Mouse (Mus musculus) cerebellum, postnatal 10 days (tissue): Measurements from ENCODE around the gene Ldoc1.

Experiments used
- DNase-seq, 2 experiments: peaks; one replicate each; pipeline ENCODE4 v3.0.0; 2021; ENCODE audit warnings: mixed read lengths in 2 of 2

The Ldoc1 gene

DNA sequence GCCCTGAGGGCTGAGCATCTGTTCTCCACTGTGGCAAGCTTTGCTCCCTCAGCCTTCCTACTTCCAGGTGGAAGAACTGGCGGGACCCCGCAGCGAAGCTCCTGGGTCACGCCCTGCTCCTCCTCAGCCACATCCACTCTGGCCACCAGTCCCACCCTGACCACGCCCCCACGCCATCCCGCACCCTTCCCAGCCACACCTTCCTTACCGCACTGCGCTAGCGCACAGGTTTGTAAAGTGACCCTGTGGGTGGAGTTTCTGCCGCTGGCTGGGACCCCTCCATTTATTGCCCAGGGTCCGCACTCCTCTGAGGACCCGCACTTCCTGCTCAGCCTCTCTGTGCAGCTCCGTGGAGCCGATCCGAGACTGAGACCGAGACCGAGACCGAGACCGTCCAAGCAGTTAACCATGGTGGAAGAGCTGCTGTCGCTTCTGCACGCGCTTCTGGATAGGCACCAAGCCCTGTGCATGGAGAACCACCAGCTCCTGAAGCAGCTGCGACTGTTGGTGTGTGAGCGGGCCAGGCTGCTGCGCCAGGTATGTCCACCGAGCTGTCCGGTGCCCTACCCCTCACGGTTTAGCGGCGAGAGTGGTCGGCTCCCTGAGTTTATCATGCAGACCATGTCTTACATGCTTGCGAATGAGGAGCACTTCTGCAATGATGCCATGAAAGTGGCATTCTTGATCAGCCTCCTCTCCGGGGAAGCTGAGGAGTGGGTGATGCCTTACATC lies at the start of gene Ldoc1:
Ldoc1 (plus strand) TSS at position 196 of the 732 bp plus-strand sequence.
- DNase-seq = peak; percentile 44 to 51

DNA sequence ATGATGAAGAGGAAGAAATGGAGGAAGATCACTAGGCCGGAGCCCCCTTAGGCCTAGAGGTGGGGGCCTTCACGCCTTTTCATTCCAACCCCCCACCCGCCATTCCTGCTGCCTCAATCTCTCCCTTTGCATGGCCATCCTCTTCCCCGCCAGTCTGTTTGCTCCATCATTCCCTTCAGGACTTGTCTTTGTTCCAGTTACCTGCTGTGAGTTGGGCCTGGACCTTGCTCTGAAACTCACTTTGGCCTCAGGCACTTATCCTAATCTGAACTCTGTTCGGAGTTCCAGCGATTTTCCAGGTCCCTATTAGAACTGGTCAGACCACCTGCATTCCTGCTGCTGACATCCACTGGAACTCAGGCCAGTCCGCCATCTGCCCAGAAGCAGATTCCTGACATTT lies 834 bp downstream of the Ldoc1 start:
- DNase-seq = peak; percentile 31 to 41

DNA sequence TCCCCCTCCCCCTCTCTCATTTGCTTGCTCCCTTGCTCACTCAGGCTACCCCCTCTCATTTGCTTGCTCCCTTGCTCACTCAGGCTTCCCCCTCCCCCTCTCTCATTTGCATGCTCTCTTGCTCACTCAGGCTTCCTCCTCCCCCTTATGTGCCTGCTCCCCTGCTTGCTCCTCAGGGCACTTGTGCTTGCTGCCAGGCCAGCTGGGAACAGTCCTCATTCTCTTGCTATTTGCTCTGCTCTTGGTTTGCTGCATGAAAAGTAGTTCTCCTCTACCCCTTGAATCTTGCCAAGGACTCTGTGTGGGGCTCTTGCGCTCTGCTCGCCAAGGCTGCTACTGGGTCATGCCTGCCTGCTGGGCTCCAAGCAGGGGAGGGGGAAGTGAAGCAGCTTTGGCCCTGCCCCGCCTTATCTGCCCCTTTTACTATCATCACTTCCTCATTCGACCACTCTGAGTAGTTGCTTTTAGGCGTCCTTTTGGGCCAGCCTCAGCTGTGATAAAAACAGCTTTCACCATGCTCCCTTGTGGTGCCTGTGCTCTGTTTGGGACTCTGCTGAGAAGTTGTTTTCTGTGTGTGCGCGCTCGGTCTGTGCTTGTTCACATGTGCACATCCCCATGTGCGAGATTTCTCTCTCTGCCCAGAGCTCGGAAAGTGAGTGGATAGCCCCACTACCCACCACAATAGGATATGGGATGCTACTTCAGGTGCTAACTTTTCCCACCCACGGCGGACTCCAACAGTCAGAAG lies 13.2 kb downstream of the Ldoc1 start:
- DNase-seq = peak; percentile 60 to 62

DNA sequence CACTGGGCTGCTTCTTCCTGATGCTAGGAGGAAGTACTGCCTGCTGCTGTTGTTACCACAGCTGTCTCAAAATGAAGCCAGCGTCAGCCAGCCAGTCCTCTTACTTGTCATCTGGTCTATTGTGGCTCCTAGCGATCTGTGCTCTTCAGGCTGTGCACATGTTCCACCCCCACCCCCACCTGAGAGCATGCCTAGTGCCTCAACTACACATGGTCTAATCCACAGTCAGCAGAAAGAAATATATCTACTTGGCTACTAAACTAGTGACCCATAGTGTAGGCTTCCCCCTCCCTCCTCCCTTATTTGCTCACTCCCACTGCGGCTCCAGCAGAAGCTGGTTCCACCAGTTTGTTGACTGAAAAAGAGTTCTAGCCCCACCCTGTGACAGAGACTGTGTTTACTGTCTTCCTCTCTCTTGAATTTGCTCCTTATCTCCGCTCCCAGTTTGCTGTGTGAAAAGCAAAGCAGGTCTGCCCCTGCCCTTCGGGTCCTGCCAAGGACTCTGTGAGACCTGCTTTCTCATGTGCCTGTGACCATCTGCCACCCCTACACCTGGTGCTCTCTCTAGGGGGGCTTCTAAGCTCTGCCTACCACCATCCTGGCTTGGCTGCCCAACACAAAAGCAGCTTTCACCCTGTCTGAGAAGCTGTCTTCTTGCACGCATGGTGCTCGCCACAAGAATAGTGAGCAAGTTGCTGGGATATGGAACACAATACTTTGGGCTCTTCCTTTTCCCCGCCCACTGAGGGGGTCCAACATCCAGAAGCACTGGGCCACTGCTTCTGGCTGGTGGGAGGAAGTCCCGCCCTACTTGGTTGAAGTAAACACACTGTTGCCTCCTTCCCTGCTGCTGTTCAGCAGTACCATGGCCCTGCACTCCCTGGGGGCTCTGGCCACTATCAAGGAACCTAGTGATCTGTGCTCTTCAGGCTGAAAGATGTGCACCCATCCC lies 14.0 kb downstream of the Ldoc1 start:
- peak; percentile 49 to 56 for DNase-seq

DNA sequence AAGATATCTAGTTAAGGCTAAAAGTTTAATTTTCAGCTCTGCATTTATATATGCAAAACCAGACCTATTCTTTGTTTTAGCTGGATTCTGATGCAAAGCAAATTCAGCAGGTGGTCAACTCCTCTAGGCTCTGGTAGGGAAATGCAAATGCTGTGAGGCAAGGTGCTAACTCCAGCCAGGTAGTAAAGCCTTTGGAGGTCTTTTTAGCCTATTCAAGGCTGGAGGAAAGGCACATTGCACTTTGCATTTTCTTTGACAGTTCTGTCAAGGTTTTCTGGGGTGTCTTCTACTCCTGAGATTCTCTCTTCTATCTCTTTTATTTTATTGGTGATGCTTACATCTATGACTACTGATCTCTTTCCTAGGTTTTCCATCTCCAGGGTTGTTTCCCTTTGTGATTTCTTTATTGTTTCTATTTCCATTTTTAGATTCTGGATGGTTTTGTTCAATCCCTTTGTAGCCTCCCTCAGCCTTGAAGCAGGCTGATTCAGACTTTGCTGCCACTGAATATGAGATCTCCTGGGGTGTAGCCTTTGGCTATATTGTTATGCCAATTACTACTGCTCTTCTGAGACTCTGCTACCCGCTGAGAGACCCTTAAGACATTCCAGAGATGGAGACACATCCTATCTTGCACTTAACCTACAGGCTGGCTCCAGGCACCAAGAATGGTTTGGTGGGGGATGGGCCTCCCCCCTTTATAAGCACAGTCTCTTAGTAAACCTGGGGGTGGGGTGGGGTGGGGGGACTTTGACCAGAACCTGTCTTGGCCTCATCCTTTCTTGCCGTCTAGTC lies 18.4 kb downstream of the Ldoc1 start:
- no peak for DNase-seq
